Mouse (Mus musculus): ENCODE data around the gene Osbpl11. TPM values are rescaled to one million over a fixed set of nuclear protein-coding genes. Genes with fewer than 3 reads are reported as not detected.
A peak's percentile ranks its signal among the peaks of the same experiment; 100 is the strongest.
"Not testable (repeated sequence)": the region's sequence is repeated elsewhere in the genome, so short reads cannot be mapped to it uniquely, and the experiment has no call there.

Gene Osbpl11
- total RNA-seq, 2 experiments from 2014 or later = 8.0 to 22.3 TPM

DNA sequence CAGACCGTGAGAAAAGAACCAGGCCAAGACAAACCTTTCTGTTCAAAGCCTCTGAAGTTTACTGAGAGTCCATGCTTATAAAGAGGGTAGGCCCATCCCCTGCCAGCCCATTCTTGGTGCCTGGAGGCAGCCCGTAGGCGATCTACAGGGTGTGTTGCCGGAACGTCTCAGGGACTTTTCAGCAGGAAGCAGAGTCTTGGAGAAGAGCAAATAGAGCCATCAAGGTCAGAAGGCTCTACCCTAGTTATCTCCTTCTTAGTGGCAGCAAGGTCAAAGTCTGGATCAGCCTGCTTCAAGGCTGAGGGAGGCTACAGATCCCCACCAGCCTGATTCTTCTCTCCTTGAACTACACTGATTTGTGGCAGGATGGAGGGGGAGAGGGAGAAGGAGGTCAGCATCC is 8.0 kb upstream of the Osbpl11 start:
- ATAC-seq (replicated peaks; ENCODE audit: poor library complexity, severe bottlenecking) = not testable (repeated sequence)

DNA sequence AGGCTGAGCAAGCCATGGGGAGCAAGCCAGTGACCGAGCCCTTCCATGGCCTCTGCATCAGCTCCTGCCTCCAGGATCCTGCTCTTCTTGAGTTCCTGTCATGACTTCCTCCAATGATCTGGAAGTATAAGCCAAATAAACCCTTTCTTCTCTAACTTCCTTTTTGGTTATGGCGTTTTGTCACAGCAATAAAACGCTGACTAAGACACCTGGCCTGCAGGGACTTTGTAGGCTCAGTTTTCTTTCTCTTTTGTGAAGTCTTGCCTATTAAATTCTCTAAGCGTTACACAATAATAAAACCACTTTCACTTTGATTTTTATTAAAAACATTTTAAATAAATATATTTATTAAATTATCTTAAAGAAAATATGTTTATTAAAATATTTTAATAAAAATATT is 7.1 kb upstream of the Osbpl11 start:
- no peak for ATAC-seq (replicated peaks; ENCODE audit: poor library complexity, severe bottlenecking)

- peak; percentile 85 for ATAC-seq (replicated peaks; ENCODE audit: poor library complexity, severe bottlenecking)
Observed at GRCm38 (mm10) chr16:33178278-33179074, 6.4 kb upstream of the Osbpl11 start.

- ATAC-seq (replicated peaks; ENCODE audit: poor library complexity, severe bottlenecking) = not testable (repeated sequence)
Observed at GRCm38 (mm10) chr16:33179222-33179621, 5.6 kb upstream of the Osbpl11 start.

GRCm38 (mm10) chr16:33179911-33180310 is 5.0 kb upstream of the Osbpl11 start:
- ATAC-seq (replicated peaks; ENCODE audit: poor library complexity, severe bottlenecking) = no peak

- no peak for ATAC-seq (replicated peaks; ENCODE audit: poor library complexity, severe bottlenecking)
Observed at GRCm38 (mm10) chr16:33180793-33181192, 4.1 kb upstream of the Osbpl11 start.

- ATAC-seq (replicated peaks; ENCODE audit: poor library complexity, severe bottlenecking) = peak; percentile 36
Observed at GRCm38 (mm10) chr16:33185261-33186046, 583 bp downstream of the Osbpl11 start.

DNA sequence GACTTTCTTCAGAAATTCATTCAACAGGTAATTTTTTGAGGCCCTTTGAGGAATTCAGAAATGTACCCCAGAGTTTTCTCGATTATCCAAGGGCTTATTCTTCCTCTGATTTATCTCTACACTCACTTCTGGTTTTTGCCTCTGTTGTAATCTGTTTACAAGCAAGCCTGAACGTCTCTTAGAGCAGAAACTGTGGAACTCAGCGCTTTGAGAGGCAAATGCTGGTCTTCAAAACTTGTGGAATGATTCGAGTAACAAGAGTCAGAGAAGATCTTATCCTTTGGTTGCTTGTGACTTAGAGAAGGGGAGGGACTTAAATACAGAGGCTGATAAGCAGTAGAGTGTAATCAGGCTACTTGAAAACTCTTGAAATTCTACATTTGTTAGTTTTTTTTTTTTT is 1.3 kb downstream of the Osbpl11 start:
- no peak for ATAC-seq (replicated peaks; ENCODE audit: poor library complexity, severe bottlenecking)

DNA sequence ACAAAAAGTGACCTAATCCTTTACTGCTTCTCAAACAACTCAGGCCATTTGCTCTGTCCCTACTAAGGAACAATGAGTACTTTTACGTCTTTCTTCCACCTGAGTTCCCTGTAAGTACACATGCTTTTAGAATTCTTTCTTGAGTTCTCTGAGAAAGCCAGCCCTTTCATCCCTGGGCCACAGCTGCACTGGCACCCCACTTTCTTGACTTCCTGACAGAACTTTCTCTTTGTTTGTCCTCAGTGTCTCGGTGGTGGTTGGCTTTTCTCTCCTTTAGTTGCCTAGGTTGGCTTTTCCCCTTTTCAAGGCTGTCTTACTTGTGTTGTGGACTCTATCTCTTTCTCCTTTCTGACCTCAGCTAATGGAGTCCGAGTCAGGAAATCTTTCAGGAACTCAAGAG is 3.2 kb downstream of the Osbpl11 start:
- no peak for ATAC-seq (replicated peaks; ENCODE audit: poor library complexity, severe bottlenecking)

GRCm38 (mm10) chr16:33191671-33192091 is 6.8 kb downstream of the Osbpl11 start:
- no peak for ATAC-seq (replicated peaks; ENCODE audit: poor library complexity, severe bottlenecking)

- ATAC-seq (replicated peaks; ENCODE audit: poor library complexity, severe bottlenecking) = no peak
Observed at GRCm38 (mm10) chr16:33192280-33192679, 7.4 kb downstream of the Osbpl11 start.

DNA sequence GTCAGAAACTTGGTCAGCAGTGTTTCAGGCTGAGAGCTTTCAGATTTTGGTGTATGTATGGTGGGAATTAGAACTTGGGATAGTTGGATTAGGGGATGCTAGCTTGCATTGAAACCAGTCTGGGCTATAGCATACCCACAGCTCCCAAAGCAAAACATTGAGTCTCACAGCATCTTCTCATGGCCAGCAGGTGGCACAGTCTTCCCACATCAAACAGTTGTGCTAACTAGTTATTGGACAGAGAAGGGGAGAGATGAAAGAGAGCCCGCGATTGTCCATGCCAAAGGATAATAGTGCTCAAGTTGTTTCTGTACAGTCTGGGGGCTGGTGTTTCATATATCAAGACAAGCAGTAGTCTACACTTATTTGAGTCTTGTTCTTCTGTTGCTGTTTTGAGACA is 8.8 kb downstream of the Osbpl11 start:
- ATAC-seq (replicated peaks; ENCODE audit: poor library complexity, severe bottlenecking) = peak; percentile 53

DNA sequence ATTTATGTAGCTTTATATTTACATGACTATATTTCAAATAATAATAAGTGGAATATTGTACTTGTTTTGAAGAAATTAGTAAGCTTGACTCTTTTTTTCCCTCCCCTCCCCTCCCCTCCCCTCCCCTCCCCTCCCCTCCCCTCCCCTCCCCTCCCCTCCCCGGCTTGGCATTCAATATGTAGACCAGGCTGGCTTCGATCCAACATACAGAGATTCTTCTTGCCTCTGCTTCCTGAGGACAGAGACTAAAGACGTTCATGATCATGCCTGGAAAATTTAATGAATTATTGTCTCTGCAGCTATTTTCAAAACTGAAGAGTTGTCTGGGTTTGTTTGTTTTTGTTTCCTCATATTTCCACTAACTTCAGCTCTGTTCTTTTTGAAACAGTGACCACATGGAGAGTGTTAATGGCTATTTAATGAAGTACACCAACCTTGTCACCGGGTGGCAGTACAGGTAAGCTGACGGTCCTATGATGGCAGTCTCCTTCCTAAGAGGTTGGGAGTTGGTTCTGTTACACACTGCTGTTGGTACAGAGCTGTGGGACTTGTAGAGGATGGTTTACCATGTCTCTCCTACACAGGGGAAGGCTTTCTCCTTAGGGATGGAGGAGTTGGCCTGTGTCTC is 10.9 kb downstream of the Osbpl11 start:
- peak; percentile 66; the same call in 1 of the 2 replicates for ATAC-seq (replicated peaks; ENCODE audit: poor library complexity, severe bottlenecking)

- ATAC-seq (replicated peaks; ENCODE audit: poor library complexity, severe bottlenecking) = no peak
Observed at GRCm38 (mm10) chr16:33196578-33196977, 11.7 kb downstream of the Osbpl11 start.

DNA sequence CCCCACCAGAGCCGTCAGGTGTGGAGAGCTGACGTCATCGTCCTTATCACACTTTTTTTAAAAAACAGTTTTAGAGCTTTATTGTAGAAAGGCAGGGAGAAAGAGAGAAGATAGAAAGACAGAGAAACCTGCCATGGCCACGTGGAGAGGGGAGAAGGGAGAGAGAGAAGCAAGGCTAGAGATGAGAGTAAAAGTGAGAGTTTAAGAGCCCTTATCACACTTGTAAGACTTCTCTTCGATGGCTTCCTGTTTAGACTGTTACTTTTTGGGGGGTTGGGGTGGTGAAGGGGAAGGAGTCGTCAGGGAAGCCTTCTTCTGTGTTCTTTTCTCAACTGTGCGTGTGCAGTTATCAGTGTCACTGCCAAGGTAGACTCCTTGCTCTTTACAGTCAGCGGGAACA is 15.7 kb downstream of the Osbpl11 start:
- no peak for ATAC-seq (replicated peaks; ENCODE audit: poor library complexity, severe bottlenecking)

GRCm38 (mm10) chr16:33210812-33211211 is 25.9 kb downstream of the Osbpl11 start:
- no peak for ATAC-seq (replicated peaks; ENCODE audit: poor library complexity, severe bottlenecking)

DNA sequence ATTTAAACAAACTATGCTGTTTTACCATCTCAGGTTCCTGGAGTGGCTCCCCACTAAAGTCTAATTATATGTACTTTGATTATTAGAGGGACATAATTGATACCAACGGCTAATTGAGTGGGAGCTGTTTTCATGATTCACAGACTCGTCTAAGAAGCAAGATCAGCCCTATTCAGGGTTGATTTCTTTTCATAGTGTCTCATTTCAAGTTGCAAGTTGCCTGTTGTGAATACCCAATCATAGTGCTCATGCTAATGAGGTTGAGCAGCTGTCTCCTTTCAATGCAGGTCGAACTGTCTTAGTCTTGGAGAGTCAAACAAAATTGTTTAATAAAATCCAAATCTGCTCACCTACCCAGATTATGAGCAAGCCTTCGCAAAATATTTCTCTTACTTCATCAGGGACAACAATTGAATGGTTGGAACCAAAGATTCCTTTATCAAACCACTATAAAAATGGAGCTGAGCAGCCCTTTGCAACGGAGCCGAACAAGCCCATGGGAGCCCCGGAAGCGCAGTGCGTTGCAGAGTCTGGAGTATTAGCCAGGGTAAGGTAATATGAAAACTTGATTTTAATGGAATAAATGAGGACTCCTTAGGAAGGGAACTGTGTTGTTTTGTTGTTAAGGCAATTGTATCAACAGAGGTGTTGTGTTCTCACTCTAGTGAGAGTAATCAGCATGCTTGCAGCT is 31.6 kb downstream of the Osbpl11 start:
- no peak for ATAC-seq (replicated peaks; ENCODE audit: poor library complexity, severe bottlenecking)

DNA sequence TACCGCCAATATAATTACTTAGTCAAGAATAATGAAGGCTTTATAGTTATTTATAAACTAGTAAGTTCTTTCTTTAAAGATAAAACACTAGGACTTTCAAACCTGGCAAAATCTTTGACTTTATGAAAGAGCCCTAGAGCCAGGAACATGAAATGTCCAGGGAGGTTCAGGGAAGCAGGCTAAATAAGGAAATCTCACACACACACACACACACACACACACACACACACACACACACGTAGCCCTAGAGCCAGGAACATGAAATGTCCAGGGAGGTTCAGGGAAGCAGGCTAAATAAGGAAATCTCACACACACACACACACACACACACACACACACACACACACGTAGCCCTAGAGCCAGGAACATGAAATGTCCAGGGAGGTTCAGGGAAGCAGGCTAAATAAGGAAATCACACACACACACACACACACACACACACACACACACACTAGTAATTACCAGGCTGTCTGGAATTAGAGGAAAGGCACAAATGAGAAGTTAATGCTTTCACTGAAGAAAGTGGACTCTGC is 32.7 kb downstream of the Osbpl11 start:
- not testable (repeated sequence) for ATAC-seq (replicated peaks; ENCODE audit: poor library complexity, severe bottlenecking)

GRCm38 (mm10) chr16:33222482-33222881 is 37.6 kb downstream of the Osbpl11 start:
- ATAC-seq (replicated peaks; ENCODE audit: poor library complexity, severe bottlenecking) = no peak

DNA sequence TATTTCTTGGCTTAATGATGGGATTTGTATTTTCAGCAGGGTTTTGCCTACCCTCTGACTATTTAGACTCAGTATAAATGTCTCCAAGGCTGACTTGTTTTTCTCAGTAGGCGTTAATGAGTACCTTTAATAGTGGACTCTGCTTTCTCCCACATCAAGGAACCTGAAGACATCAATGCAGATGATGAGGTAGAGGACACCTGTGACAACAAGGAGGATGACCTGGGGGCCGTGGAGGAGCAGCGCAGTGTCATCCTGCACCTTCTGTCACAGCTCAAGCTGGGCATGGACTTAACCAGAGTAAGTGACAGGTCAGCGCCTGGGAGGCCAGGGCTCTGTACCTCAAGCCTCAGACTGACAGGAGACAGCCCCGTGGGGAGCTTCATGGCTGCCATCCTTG is 39.5 kb downstream of the Osbpl11 start:
- no peak for ATAC-seq (replicated peaks; ENCODE audit: poor library complexity, severe bottlenecking)
